Mouse (Mus musculus) spleen, adult 18-20 months (tissue): ENCODE measurements around the gene Trat1.

ENCODE experiments used
- DNase-seq, 2 experiments: peaks; one replicate each; pipeline ENCODE4 v3.0.0; 2022; ENCODE audit warnings: mixed read lengths in 2 of 2

Gene Trat1

GRCm38 (mm10) chr16:48716343-48716742, 55.5 kb downstream of the Trat1 start:
- no peak for DNase-seq

GRCm38 (mm10) chr16:48701896-48702295, 69.9 kb downstream of the Trat1 start:
- DNase-seq, result no peak
